Mouse (Mus musculus): ENCODE data around the gene Gm6096. TPM values are rescaled to one million over a fixed set of nuclear protein-coding genes. Genes with fewer than 3 reads are reported as not detected.

The Gm6096 gene
- polyA plus RNA-seq (2021; fragmentation: Nextera tagmentation) = not detected in 2 replicates
- long read RNA-seq, experiment 1 = 0 reads
- long read RNA-seq, experiment 2 = 0 reads

DNA sequence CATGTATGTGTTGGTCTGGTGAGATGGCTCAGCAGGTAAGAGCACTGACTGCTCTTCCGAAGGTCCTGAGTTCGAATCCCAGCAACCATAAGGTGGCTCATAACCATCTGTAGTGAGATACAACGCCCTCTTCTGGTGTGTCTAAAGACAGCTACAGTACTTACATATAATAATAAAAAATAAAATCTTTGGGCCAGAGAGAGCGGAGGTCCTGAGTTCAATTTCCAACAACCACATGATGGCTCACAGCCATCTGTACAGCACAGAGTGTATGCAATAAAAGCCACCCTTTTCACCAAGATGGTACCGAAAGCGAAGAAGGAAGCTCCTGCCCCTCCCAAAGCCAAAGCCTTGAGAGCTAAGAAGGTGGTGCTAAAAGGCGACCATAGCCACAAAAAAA is at the start of gene Gm6096:
Gene Gm6096 (plus strand): TSS at position 301 of the 400 bp plus-strand sequence.

DNA sequence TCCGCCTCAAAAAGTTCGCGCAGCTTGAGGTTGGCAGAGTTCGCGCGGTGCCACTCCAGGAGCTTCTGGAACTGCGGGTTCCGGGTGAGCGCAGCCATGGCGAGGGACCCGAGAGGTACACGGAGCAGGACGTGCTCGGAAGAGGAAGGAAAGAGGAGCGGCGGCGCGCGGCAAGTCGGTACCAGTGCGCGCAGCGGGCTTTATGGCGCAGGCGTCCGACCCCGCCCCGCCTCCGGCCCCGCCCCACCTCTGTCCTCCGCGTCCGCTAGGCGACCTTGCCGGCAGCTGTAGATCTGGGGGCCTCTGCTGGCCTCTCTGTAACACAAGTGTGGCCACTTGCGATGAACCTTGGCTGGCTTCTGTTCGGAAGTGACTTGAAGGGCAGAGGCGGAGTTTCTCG is 20.7 kb upstream of the Gm6096 start, which contains the start of gene Gpi1:
Gene Gpi1 (minus strand): TSS at position 221 of the 400 bp plus-strand sequence.

Other genes starting within 250 kb of the Gm6096 start
- gene Scgb2b27, start 237.1 kb upstream of the Gm6096 start, polyA plus RNA-seq (2021; fragmentation: Nextera tagmentation) = not detected in 2 replicates
- gene Scgb1b27, start 229.6 kb upstream of the Gm6096 start, polyA plus RNA-seq (2021; fragmentation: Nextera tagmentation) = not detected in 2 replicates
- not detected in 2 replicates for gene Scgb1b30, start 155.6 kb upstream of the Gm6096 start, polyA plus RNA-seq (2021; fragmentation: Nextera tagmentation)
- gene Wtip, start 117.8 kb upstream of the Gm6096 start, polyA plus RNA-seq (2021; fragmentation: Nextera tagmentation) = 0.43 and 0.93 TPM in 2 replicates
- 90.1 and 97.0 TPM in 2 replicates for gene Uba2, start 81.4 kb upstream of the Gm6096 start, polyA plus RNA-seq (2021; fragmentation: Nextera tagmentation)
- 34.4 and 35.4 TPM in 2 replicates for gene Pdcd2l, start 54.4 kb upstream of the Gm6096 start, polyA plus RNA-seq (2021; fragmentation: Nextera tagmentation)
- 664 and 694 TPM in 2 replicates for gene Gpi1, start 20.7 kb upstream of the Gm6096 start, polyA plus RNA-seq (2021; fragmentation: Nextera tagmentation)
- gene 4931406P16Rik, start 62.5 kb downstream of the Gm6096 start, polyA plus RNA-seq (2021; fragmentation: Nextera tagmentation) = 8.7 and 9.5 TPM in 2 replicates
- 10.7 and 12.2 TPM in 2 replicates for gene Lsm14a, start 142.3 kb downstream of the Gm6096 start, polyA plus RNA-seq (2021; fragmentation: Nextera tagmentation)

Measured in layer of hippocampus, adult 6 months (tissue).